Mouse (Mus musculus) layer of hippocampus, postnatal 10 days (tissue): ENCODE measurements around the gene Cog1. TPM values are rescaled to one million over a fixed set of nuclear protein-coding genes. Genes with fewer than 3 reads are reported as not detected.
"Not testable (repeated sequence)": the region's sequence is repeated elsewhere in the genome, so short reads cannot be mapped to it uniquely, and the experiment has no call there.

Experiments
- DNase-seq, 2 experiments: peaks; one replicate each; pipeline ENCODE4 v3.0.0; 2021; ENCODE audit warnings: low spot score in 2 of 2
- total RNA-seq, 2 experiments: library from RNA; stranded (reverse); gene quantifications; 2 replicates each; pipeline ENCODE4 v1.2.3; 2021

Cog1 gene
- total RNA-seq, 2 experiments from 2014 or later, result 39.1 TPM

- no peak for DNase-seq
These were observed 17.1 kb upstream of the Cog1 start for GRCm38 (mm10) chr11:113631862-113632261.

GRCm38 (mm10) chr11:113632303-113632702, 16.7 kb upstream of the Cog1 start:
- DNase-seq, result no peak

GRCm38 (mm10) chr11:113633398-113633797, 15.6 kb upstream of the Cog1 start:
- no peak for DNase-seq

- peak; percentile 58 to 62 for DNase-seq
These were observed 14.3 kb upstream of the Cog1 start for GRCm38 (mm10) chr11:113634699-113635121.

GRCm38 (mm10) chr11:113638680-113639079, 10.3 kb upstream of the Cog1 start:
- DNase-seq, result no peak

GRCm38 (mm10) chr11:113645181-113645580, 3.8 kb upstream of the Cog1 start:
- DNase-seq, result no peak

- peak; percentile 89 to 91 for DNase-seq
These were observed 817 bp upstream of the Cog1 start for GRCm38 (mm10) chr11:113648152-113648551.

- peak; percentile 63 to 74 for DNase-seq
These were observed 613 bp downstream of the Cog1 start, which contains the start of gene Slc39a11 for GRCm38 (mm10) chr11:113649353-113650210. Gene Slc39a11 (minus strand): TSS chr11:113650079.

GRCm38 (mm10) chr11:113651206-113651906, 2.4 kb downstream of the Cog1 start:
- peak in 1 of 2 experiments; percentile 32 for DNase-seq

- DNase-seq, result peak; percentile 69 to 74
These were observed 2.9 kb downstream of the Cog1 start for GRCm38 (mm10) chr11:113651907-113652273.

GRCm38 (mm10) chr11:113652516-113652915, 3.5 kb downstream of the Cog1 start:
- DNase-seq, result no peak

- no peak for DNase-seq
These were observed 5.1 kb downstream of the Cog1 start for GRCm38 (mm10) chr11:113654105-113654504.

- peak in 1 of 2 experiments; percentile 27 for DNase-seq
These were observed 5.7 kb downstream of the Cog1 start for GRCm38 (mm10) chr11:113654561-113655270.

GRCm38 (mm10) chr11:113656511-113656932, 7.6 kb downstream of the Cog1 start:
- peak in 1 of 2 experiments; percentile 36 for DNase-seq

- DNase-seq, result no peak
These were observed 8.3 kb downstream of the Cog1 start for GRCm38 (mm10) chr11:113657221-113657620.

- DNase-seq, result no peak
These were observed 9.3 kb downstream of the Cog1 start for GRCm38 (mm10) chr11:113658319-113658718.

- no peak for DNase-seq
These were observed 9.8 kb downstream of the Cog1 start for GRCm38 (mm10) chr11:113658763-113659162.

GRCm38 (mm10) chr11:113660213-113660612, 11.2 kb downstream of the Cog1 start:
- DNase-seq, result not testable (repeated sequence)

GRCm38 (mm10) chr11:113660940-113661339, 12.0 kb downstream of the Cog1 start:
- no peak for DNase-seq

- DNase-seq, result no peak
These were observed 12.9 kb downstream of the Cog1 start for GRCm38 (mm10) chr11:113661835-113662351.

- no peak for DNase-seq
These were observed 15.3 kb downstream of the Cog1 start for GRCm38 (mm10) chr11:113664279-113664678.
